Mouse (Mus musculus): ENCODE measurements around the gene Cep126. TPM values are rescaled to one million over a fixed set of nuclear protein-coding genes. Genes with fewer than 3 reads are reported as not detected.

Gene Cep126
- total RNA-seq (2021) = 10 to 100 TPM; 17.8 to 17.9 TPM

DNA sequence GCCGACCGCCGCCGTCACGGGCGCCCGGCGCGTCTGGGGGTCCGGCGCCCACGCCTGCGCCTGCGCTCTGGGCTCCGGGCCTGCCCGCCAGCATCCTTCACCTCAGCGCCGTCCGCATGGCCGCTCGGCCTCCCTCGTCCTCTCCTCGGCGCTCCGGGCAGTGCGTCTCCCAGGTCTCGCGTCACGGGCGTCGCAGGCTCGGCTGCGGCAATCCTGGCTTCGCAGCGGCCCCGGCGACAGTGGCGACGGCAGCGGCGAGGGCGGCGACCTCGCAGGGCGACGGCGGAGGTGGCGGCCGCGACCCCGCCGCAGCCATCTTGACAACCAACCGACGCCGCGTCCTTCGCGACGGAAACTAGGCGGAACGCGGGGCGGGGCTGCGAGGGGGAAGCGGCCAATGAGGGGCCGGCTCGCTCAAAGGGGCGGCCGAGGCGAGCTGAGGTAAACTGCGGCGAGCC lies at the start of gene Cep126:
Cep126 (minus strand) TSS at position 178 of the 458 bp plus-strand sequence.
- DNase-seq = peak; percentile 75 to 77

DNA sequence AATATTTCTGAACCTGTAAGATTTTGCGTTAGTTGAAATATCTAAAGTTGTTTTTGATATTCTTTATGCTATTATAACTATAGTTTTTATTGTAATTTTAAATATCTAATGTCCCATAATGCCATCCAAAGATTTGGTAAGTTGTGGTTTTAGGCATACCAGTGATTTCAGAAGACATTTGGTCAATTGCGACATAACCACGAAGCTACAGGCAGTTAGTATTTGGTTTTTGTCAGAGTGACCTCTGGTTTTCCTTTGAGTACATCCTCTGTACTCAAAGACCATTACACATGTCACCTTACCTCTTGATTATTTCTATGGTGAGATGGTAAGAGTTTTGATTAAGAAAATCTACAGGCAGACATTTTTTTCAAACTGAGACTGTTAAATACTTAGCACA lies 45.5 kb upstream of the Cep126 start:
- DNase-seq = no peak

DNA sequence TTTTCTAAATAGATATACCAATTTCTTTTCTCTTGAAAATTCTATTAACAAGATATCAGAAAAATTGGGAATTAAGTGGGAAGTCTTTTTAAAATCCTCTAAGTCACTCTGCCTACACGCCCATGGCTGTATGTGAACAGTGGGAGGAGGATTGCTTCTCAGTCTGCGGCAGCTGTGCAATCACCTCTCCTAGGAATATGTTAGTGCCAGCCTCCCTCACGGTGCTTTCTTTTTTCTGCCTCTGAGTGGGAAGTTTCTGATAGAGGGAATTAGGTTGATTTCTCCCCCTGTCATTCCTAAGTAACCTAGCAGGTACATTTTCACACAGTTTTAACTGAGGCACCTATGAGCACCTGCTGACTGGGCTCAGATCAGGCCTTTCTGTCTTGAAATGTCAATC lies 43.0 kb upstream of the Cep126 start:
- no peak for DNase-seq

DNA sequence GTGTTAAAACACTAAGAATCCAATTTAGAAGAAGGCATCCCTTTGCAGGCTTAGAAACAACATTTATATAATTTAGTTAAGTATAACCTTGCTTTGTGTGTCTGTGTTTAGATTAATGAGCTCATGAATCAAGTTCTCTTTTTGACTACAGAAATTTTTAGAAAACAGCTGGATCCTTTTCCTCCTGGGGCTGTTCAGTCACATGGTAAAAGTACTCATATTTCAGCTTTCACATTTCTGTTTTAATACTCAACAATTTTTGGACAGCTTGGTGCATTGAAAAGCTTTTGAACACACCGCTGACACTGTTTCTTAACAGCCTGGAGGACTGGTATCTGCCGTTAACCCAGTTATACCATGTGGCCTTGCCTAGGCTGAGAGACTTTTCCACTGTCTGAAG lies 22.9 kb upstream of the Cep126 start:
- no peak for DNase-seq

DNA sequence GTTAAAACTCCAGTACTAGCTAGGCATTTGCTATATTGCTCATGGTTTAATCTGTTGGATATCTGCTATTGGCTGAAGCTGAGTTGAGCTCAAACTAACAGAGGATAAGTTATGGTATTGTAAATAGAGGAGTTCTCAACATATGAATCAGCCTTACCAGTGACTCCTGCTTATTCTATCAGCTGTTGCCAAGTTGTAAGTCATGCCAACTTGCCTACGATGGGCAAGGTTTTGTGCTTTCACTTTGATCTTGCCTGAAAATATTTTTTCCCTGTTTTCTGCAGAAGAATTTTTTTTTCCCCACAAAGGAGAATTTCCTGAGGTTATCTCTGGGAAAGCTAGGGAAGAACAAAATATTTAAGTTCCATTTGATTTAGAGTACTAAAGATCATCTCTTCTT lies 5.4 kb upstream of the Cep126 start:
- DNase-seq = no peak

DNA sequence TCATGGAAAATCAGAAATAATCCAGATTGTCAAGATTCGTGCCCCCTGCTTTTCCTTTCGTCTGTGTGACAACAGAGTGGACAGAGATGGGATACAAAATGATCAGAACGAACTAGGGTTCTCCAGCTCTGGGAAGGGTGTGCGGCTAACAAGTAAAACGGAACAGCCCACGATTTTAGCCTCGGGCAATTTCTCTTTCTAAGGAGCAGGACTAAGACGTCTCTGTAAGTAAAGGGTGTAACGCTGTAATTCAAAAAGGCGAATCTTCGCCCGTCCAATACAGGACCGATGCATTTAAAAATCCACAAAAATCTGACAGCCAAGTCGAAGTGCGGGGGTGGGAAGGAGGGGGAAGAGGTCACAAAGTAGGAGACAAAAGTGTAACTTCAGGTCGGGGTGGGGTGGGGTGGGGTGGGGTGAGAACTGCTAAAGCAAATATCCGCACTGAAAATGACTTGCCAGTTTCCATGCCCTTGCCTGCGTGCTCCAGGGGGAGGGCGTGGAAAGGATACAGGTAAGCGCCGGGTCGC lies 443 bp downstream of the Cep126 start:
- no peak for DNase-seq

DNA sequence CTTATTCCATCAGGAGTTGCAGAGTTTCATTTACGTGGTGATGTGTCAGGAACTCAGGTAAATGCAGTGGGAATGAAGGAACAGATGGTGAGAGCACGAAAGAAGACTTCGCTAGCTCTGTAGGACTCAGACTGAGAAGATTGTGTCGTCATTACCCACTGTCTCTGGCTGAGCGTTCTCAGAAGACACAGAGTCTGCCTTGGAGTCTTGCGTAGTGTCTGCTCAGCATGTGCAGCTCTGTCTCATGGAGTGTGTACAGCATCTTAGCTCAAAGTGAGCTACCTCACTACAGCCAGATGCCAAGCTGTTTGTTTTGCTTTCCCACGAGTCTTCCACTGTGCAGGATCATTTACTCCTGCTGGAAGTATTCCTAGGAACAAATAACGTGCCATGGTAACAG lies 10.6 kb downstream of the Cep126 start:
- DNase-seq = no peak

DNA sequence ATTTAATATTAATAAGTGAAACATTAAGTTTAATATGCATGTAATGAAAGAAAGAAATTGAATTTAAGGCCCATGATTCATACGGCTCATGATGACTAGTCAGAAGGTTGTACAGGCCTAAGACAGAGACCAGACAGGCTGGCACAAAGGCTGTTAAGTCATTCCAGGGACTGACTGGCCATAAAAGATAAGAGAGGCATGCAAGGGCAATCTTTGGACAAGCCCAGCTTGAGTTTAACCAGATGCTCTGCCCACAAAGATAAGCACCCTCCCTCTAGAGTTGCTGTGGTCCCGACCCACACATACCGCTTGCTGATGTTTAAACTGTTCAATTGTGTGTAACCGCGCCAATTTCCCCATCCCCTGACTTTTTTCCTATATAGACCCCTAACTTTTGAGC lies 19.6 kb downstream of the Cep126 start:
- DNase-seq = no peak

DNA sequence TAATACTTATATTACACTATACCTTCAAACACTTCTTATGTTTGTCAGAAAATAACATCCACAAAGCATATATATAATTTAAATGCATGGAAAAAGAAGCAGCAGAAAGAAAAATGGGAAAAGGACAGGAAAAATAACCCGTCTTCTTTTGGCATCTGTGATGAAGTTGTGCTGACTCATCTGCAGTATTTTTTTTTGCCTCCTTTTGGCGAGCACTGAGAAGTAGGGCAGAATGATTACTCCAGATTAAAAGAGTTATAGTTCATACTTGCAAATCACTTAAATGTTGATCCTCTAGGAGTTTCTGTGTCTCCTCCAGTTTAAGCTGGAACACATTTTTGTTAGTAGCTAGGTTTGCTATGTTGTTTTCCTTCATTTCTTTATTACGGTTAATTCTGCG lies 31.0 kb downstream of the Cep126 start:
- DNase-seq = no peak

DNA sequence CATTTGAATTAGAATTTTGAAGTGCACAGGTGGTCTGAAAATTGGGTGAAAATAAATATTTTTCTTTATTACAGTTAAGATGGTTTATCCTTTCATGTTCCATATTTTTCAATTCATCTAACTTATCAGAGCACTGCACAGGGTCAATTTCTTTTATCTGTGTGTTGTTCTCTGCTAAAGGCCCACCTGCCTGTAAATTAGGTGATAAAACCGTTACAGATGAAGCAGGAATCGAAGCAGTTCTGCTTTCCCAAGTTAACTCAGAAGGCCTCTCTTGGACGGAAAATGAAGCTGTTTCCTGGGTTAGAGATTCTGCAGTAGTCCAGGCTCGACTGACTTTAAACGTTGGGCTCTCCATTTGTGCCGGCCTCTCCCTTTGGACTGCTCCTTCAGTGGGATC lies 33.1 kb downstream of the Cep126 start:
- DNase-seq = no peak

DNA sequence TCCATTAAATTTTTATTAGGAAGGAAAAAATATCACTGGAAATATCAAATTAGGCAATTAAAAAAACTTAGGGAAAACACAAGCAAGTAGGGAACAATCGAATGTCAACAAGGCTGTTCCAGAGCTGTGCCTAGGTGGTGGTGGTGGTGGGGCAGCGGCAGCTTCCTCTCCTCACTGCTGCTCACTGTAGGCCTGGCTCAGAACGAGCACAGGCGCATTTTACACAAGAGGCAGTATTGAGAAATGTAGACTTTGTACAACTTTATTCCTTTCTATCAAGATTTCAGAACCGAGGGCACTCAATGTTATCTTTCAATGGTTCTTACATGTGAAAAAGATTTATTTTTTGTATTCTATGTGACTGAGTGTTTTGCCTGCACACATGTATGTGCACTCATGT lies 55.2 kb downstream of the Cep126 start:
- no peak for DNase-seq

DNA sequence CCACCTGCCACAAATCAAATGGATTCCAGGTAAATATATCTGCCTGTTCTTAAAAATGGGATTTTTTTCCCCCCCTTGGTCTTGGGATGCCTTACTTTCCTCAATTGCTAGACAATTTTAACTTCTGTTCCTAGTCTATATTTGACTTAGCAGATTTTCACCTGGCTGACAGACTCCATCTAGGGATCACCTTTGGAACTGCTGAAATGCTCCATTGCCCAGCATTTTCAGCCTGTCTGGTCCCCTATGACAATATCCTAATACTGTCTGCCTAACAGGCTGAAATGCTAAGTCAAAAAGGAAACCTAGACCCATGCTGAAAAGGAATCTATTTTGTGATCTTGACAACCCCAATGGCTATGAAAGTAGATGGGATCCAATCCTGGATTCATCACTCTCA lies 59.7 kb downstream of the Cep126 start:
- no peak for DNase-seq

DNA sequence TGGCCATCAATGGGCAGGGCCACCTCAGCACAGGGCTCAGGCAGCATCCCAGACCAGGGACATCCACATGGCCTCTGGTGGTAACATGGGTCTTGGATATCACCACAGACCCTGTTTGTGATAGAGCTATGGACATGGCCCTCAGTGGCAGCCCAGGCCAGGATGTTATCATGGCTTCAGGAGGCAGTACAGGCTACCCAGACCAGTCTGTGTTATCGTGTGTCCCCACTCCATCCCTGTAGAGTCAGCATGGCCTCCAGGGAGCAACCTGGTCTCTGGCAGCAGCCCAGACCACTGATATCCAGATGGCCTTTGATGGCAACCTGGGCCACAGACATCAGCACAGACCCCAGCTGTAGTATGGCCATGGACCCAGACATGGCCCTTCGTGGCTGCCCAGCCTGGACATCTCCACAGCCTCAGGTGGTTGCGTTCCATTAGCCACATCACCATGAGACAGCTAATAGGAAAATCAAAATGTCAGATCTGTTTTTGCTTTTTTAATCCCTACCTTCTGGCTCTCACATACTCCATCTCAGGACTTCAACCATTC lies 60.8 kb downstream of the Cep126 start:
- no peak for DNase-seq

DNA sequence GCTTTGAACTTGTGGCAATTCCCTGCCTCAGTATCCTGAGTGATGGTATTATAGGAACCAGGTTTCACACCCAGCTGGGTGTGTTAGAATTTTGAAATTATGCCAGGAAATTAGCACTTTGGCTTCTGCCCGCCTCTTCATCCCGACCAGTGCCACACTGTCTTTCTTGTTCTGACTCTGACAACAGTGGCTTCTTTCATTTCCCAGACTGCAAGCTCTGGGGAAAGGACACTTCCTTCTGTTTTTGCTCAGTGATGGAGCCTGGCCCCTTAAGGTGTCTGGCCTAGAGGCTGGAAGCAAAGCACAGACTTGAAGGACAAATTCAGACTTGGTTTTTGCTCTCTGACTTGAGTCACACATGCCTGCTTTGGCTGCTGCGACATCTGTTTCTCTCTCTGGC lies 74.5 kb downstream of the Cep126 start:
- peak in 1 of 2 experiments; percentile 9 for DNase-seq

DNA sequence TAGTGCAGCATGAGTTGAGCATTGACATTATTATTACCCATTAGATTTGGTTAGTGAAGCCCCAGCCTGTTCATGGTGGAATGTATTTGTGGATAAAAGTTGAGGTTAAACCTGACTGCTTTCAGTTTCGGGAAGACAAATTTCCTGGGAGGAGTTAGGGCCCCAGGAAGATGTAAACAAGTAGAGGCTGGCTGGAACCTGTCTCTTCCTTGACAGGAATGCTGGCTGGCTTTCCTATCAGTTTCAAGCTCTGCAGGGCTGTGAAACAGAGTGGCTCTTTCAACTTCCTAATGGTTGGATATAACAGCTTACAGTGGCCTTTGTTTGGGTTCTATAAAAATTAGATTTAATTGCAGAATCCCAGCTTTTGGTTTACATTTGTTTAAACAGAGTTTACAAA lies 79.3 kb downstream of the Cep126 start:
- DNase-seq = no peak

DNA sequence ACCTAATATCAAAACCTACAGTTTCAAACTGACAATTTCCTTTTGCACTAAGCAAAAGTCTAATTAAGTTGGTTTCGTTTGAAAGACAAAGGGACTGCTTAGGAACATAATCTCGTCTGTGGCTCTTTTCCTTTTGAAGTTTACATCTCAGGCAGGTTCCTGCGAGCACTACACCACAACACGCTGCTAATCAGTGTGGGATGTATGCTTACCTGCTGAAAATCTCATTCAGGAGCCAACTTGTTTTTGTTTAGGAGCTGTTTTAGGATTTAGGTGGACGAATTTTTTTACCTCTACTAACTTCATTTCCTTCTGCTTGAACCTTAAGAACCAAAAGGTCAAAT lies 91.1 kb downstream of the Cep126 start:
- no peak for DNase-seq

DNA sequence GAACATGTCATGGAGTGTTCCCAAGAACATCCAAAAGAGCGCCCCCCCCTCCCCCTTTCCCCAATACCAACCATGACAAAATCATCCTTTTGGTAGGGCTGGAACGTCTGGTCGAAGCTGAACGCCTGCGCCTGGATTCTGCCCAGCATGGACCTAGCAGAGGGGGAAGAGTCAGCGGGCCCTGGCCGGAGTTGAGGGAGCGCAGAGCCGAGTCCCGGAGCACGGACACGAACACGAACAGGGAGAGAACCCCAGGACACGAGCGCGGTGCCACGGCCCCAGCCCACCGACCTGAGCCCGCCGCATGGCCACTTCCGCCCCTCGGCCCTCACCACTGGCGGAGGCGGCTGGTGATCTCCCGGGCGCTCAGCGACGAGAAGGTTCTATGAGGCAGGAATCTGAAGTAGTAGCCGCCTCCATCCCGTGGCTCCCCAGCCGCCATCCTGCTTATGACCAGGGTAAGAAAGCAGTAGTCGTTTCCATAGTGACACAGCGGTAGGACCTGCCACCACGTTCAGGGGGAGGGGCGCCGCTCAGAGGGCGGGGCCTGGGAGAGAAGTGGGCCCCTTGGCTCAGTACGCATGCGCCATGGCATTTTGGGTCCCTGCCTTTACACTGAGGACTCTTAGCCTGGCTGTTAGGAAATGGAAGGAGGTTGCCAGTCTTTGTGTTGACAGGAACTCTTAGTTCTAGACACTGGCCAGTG lies 91.6 kb downstream of the Cep126 start, which contains the start of gene Cfap300:
Cfap300 (minus strand) TSS at position 486 of the 706 bp plus-strand sequence.
- DNase-seq = peak; percentile 94 to 95

DNA sequence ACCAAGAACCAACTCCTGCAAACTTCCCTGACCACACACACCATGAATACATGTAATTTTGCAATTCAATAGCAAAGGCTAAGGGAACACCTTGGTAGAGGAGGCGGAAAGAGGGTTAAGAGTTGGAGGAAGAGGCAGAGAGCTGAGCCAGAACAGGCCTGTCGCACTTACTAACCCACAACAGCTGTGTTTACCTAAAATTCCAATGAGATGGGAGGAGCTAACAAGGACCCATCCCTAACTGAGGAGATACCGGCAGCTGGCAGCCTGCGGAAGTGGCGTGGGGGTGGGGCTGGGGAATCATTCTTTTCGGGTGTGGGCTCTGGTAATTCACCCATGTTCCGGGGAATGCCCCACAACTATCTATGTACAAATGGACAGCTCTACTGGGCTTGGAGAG lies 98.5 kb downstream of the Cep126 start:
- DNase-seq = no peak

DNA sequence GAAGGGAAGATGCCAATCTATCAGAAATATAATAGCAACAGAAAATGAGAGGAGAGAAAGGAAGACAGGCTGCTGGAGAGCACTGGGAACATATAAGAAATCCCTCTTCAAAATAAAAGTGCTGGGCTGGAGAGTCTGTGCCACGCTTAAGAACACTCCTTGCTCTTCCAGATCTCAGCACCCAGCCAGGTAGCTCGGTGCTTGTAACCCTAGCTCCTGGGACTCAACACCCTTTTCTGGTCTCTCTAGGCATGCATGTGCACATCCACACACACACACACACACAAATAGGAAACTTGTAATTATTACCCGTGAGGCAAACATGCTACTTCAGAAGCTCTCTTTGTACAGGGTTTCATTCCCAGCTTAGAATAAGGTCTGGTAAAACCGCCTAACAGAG lies 99.0 kb downstream of the Cep126 start:
- no peak for DNase-seq

DNA sequence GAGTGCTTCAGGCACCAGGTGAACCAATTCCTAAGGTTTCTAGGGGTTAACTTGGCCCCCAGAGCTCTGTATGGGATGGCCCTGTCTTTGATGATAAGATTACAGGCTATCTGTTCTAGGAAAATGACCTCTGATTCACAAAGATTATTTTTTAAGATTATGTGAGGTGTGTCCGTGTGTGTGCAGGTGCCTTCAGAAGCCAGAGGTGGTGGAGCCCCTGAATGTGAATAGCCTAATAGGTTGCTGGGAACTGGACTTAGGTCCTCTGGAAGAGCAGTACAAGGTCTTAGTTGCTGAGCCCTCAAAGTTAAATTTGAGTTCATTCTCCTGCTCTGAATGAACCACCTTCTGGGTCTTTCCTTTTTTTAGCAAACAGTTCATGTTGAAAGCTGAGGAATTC lies 100.0 kb downstream of the Cep126 start:
- no peak for DNase-seq

DNA sequence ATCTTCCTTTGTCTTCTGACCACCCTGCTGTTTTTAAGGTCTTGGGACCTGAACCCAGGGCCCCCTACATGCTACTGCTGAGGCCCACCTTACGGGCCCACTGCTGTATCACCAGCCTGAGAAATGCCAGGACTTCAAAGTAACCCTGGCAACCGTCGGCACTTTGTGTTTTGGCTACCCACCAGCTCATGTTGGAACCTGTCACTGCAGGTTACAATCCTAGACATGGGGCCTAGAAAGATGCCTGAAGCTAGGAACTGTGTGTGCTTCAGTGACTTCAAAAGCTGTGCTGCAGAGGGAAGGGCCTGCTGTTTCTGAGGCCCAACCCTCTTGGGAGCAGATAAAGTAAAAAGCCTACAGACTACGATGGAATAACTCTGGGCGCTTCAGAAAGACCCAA lies 101.2 kb downstream of the Cep126 start:
- no peak for DNase-seq

Measured in layer of hippocampus, postnatal 36 days (tissue).